Mouse (Mus musculus) spleen, adult 18-20 months (tissue): ENCODE results near the gene Neurl1a.

ENCODE experiments used
- DNase-seq, 2 experiments: peaks; one replicate each; pipeline ENCODE4 v3.0.0; 2022; ENCODE audit warnings: mixed read lengths in 2 of 2

Gene Neurl1a

DNA sequence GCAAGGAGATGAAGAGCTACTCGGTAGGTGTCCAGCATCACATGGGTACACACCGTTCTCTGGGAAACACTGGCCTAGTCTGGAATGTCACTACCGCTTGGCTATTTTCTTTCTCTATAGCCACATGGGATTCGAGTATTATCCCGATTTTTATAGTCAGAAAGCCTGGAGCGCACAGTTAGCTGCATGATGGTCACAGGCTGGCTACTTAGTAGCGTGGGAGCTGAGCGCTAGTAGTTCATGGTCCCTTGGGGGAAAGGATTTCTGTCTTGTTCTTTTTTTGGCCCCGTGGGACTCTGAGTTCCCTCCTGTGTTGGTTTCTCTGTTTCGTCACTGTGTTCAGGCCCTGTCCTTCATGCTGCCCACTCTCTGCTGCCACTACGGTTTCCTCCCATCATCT lies 119.5 kb downstream of the Neurl1a start:
- DNase-seq: no peak

DNA sequence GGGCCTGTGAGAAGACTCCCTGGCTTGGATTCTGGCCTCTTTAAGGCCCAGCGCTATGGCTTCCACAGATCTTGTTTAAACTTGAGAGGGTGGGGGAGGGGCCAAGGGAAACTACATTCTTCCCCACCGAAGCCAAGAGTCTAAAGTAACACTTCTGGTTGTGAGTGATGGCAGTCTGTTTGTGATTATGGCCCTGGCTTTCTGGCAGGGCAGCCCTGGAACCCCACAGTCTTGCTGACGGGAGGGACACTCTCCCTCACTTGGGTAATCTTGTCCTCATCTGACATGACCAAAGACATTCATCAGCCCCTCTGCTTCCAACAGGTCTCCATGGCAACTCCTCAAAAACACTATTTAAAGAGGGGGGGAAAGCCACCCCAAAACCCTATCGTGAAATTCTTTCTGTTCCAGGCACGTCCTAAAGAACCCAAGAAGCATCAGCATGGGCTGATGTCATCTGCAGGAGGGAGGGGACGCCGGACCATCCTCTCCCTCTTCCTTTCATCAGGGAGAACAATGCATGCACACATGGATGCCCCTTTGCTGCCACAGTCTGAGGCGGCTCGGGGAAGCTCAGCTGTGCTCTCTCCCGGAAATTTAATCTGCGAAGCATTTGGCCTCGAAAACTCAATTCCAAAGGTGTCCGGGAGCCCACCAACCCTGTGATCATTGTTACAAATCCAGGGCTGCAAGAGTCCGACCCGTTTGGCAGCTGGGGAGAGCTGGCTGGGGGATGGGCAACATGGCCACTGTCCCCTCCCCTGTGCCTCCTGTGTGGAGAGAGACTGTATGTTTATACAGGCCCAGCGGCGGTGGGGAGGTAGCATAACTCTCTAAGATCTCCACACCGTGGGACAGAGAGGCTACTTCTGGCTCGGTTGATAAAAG lies 122.9 kb downstream of the Neurl1a start:
- no peak for DNase-seq

DNA sequence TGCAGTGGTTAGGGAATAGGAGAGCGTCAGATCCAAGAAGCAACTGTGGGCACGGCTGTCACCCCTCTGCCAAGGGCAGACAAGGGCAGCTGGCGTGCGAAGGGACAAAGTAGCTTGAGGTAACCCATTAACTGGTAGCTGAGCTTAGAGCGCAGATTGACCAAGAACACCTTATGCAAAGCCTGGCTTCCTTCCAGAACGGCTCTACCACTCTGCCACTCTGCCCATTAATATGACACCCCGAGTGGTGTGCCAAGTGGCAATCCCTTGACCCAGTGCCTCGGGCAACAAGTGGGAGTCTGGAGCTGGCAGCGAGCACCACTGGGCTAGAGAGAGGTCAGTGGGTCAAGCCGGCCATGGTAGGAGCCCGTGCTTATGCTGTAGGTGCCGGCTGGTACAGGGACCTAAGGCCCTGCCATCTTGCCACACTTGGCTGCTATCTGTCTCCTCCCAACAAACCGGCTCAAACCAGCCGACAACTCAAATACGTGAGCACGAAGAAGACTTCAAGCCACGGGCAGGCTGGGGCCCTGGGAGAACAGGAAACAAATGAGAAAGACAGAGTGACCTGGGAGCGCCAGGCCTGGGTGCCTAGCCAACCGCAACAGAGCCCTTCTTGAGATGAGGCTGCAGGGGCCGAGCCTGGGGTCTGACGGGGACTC lies 123.7 kb downstream of the Neurl1a start:
- no peak for DNase-seq

DNA sequence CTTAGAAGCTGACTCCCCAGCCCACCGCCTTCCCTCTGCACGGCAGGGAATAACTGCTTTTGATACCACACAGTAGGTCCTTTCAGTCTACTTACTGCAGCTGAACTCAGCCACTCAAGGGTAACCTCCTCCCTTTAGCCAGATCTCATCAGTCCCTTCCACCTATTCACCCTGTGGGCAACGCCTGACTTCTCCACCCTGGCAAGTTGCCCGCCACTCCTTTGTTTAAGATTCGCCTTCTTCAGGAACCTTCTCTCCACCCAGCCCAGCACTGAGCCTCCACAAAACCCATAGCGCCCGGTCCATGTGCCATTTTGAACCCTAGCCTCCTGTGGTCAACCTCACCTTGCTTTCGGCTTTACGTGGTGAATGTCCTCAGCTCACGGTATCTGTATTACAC lies 124.5 kb downstream of the Neurl1a start:
- no peak for DNase-seq

DNA sequence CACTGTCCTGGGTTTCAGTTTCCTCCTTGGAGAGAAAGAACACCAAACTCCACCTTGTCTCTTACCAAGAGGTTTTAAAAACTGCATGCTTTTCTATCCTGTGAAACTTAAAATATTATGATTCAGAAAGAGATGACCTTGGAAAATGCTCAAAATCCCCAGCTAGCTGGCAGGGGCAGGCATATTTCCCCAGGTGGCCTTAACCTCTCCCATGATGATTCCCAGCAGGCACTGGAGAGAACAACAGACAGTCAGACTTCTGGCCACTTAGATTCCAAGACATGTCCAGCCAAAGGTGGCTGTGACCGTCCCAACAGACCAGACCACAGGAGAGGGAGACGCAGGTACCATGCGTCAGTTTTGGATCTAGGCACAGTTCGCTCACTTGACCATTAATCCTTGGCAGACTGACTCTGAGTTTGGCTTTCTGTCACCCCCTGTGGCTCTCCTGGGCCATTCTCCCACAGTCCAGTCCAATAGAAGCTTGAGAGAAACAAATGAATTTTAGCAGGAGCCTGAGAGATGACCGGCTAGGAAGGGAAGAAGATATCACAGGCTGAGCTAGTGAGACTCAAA lies 125.6 kb downstream of the Neurl1a start:
- DNase-seq: no peak

DNA sequence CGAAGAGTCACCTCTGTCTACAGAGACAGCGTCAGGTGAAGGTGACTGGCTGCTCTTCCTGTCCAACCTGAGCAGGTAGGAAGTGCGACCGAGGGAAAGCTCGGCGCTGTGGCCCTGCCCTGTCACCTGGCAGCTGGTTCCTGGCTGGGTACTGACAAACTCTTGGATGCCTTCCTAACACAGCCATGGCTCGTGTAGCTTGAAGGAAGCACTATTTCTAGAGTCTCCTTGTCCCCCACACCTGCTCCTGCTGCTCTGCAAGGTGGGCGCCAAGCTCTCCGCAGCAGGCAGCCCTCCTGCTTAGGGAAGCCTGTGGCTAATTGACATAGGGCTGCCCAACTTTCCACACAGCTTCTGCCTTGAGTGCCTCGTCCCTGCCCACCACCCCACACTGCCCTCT lies 126.8 kb downstream of the Neurl1a start:
- no peak for DNase-seq

DNA sequence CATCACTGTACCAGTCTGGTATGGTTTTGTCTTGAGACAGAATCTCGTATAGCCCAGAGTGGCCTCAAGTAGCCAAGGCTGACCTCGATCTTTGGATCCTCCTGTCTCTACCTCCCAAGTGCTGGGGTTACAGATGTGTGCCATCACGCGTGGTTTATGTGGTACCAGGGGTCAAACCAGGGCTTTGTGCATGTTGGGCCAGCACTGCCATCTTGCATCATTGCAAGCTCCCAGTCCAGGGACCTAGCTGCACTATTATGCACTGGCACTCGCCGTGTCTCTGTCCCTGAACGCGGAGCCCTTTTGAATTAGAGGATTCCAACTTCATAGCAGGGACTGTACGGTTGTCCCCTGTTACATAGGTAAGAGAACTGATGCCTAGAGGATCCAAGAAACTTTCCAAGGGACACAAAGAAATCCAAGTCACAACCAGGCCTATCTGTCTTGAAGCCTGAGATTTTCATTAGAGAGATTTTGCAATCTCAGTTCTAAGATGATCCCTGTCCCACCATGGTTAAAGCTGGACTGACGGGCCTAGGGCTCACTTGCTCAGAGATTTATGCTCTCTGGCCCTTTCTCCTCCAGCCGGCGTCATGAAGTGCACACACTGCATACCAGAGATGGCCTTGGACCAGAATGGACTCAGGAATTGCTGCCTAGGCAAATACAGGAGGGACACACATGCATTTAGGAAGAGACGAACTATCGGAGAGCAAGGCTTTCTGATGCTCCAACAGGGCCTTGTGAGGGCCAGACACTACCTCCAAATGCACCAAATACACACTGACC lies 127.7 kb downstream of the Neurl1a start:
- no peak for DNase-seq

DNA sequence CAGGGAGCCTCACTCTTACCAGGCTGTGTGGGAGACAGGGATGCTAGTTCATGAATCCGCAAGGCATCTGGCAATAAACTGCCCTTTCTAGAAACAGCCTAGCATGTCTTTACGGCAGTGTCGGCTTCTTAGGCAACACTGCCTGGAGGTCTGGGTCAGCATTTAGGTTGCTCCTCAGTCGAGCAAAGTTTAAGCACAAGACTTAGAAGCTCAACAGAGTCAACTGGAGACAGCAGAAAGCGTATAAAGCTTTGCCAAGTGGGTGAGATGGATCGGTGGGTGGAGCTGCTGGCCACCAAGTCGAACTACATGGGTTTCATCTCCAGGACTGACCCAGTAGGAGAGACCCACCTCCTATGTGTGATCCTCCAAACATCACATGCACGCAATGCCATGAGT lies 128.3 kb downstream of the Neurl1a start:
- no peak for DNase-seq
